Mouse (Mus musculus) fat pad, adult 2 months (tissue): ENCODE measurements at regions not wholly inside any gene's neighbourhood (a gene's known extent, or its start where the extent isn't known, plus 50 kb on each side); places are given as distances from the start of the nearest gene placed in this dataset.

Experiments used
- DNase-seq: peaks from one replicate; pipeline ENCODE4 v3.0.0-alpha.2; 2011; ENCODE audit warnings: low read depth, low spot score; ENCODE audit errors: extremely low read depth

DNA sequence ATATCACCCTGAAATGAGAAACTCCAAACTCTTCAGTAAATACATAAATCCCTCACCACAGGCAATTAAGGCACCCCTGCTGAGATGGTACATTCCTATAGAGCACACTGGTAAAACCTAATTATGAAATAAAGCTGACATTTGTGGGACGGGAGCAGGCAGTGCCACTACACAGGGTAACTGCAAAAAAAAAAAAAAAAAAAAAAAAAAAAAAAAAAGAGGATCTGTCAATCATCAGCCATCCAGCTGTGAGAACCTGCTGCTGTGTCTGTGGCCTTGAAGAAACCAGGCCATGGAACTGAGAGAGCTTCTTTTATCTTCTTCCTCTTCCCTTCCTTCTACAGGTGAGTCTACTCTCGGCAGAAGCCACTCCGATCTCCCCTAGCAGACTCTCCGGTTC is 78.6 kb upstream of the Sfrp2 start:
- DNase-seq = no peak

DNA sequence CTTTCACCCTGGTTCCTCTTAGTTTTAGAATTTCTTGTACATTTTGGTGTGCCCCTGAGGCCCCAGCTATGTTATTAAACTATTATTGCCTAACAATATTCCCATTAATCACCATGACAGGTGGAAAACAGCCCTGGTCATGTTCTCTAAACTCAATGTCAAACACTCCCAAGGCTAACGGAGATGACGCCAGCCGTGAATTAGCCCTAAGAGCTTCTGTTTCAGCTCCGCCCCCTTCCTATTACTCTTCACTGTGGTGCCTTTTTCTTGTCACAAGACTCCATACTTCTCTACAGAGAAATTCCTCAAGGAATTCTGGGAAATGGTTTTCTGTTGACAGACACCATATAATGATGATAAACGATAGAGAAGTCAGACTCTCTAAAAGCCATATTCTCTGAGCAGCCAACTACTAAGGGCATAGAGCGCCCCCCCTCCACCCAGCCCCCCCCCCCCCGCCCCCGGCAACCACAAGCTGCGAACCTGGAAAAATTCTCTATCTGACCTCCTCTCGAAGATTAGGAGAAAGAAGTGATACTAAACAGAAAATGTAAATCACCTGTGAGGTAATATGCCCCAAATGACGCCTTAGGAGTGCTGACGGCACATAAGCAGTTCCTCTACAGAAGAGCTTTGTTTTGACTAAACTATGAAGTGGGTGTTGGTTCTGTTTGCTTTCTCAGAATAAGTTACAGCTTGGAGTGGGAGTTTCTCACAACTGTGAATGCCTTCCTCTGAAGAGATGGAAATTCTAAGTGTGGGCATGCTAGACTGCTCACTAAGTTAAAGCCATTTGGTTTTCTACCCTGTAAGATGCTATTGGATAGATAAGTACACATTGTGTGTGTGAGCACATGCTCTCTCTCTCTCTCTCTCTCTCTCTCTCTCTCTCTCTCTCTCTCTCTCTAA is 76.8 kb upstream of the Sfrp2 start:
- no peak for DNase-seq

- DNase-seq = no peak
These were observed 71.6 kb upstream of the Sfrp2 start for GRCm38 (mm10) chr3:83694505-83694904.

DNA sequence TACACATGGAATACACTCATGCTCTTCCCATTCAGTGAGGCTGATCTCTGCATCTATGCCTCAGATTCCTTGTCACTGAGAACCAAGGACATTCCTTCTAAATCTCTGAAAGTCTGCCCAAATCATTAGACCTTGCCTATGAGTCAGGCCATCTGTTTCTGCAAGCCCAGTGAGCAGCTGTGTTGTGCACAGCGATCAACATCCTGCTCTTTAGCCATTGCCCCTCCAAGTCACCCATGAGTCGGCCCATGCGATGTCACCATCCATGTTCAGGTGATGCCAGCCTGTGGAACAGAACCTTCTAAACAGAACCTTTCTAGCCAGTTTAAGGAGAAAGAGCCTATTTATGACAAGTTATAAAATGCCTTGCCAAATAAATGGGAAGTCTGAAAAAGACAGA is 66.4 kb upstream of the Sfrp2 start:
- DNase-seq = no peak

- DNase-seq = no peak
These were observed 65.0 kb upstream of the Sfrp2 start for GRCm38 (mm10) chr3:83701075-83701474.

DNA sequence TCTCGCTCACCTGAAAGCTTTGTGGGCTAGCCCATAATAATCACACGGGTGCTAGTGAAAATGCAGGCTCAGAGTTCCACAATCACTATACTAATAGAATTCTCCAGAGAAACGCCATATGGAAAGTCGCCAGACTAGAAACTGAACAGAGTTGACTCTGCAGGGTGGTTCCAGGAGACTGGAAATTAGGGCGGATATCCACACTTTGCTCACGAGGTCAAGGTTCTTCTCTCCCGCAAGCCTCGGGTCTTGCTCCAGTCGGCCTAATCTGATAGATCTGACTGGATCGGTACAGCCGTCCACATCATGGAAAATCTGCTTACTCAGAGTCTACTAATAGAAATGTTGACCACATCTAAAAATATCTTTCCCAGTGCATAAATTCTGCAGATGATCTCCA is 61.6 kb upstream of the Sfrp2 start:
- DNase-seq = no peak

GRCm38 (mm10) chr3:83705253-83705652 is 60.9 kb upstream of the Sfrp2 start:
- no peak for DNase-seq

DNA sequence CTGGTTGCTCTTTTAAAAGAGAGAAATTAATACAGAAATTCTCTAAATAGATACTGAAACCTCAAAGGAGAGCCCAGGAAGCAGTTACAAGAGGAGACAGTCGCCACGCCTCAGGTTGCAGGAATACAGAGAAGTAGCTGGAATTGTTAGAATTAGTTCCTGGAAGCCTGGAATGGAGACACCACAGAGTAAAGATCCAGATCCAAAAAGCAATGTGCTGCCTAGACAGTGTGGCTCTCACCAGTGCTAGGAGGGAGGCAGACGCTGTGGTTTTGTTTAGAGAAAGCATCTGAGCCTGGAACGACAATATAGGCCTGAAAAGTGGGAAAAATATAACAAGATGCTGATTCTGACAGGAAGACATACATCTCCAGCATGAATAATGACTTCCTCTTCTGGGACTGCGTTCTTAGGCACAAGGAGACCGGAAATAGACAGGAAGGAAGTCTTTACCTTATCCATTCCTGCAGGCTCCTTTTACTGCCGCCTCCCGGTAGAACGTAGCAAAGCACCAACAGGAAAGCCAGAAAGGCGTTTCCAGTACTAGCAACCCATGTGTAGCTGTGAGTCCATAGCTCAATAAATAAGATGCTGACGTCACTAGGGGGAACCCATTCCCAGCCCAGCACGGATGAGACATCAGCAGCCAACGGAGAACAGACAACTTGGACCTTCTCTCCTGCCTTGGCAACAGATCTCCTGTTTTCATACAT is 59.4 kb upstream of the Sfrp2 start:
- no peak for DNase-seq

GRCm38 (mm10) chr3:83707278-83707677 is 58.8 kb upstream of the Sfrp2 start:
- no peak for DNase-seq

DNA sequence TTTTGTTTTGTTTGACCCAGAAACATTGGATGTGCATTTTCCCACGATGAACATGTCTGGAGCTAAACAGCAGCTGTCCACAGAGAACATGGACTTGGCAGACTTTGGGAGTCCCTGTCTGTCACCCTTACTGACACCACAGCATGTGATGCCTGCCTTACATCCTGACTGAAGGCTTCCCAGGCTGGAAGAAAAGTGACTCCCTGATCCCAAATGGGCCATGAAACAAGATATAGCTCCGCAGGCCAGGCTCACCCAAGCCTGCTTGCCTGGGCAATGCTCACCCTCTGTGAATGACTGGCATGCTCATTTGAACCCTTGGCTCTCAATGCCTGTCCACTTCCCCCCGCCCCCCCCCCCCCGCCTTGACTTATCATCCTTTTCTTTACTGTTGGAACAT is 57.1 kb upstream of the Sfrp2 start:
- DNase-seq = no peak

GRCm38 (mm10) chr3:83709531-83709930 is 56.6 kb upstream of the Sfrp2 start:
- no peak for DNase-seq

DNA sequence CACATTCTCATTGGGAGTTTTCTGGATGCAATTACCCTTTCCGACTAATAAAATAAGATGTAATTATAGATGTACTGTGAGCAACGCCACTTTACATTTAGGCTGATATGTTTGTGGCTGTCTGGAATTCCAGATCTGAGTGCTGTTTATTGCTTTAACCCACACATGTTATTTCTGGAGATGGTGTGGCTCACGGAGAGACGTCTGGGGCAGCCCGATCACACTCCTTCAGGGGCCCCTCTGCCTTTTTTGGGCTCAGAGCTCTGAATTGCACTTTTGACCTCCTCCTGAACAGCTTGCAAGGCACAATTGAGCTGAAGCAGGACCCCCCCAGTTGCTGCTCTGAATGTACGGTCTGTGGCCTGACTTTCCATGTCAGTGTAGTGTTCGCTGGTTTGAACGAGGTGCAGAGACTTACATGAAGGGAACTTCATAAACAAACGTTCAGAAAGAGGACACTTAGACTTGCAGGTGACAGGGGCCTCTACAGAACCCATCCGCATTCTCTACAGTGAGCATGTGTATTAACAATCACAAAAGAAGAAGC is 55.1 kb upstream of the Sfrp2 start:
- no peak for DNase-seq

GRCm38 (mm10) chr3:83712355-83712754 is 53.8 kb upstream of the Sfrp2 start:
- no peak for DNase-seq

GRCm38 (mm10) chr3:83714572-83714971 is 51.5 kb upstream of the Sfrp2 start:
- DNase-seq = peak; percentile 33
